In genomic region chr9:31097088-31098082, GRCm38 (mm10) we compare ENCODE assay signal across 14 mouse cellular contexts. TPM values are rescaled to one million over a fixed set of nuclear protein-coding genes. Genes with fewer than 3 reads are reported as not detected.
DNase-seq lines count a peak whose midpoint lies in the region; ATAC-seq and TF ChIP-seq lines count a peak whose summit lies in the region.
"Had no signal": no experiment of that assay in that cellular context is flagged by ENCODE, and none has a peak within 500 bp of the region (broad histone marks: within the 10 kb centered on the region; RNA-seq: fewer than 3 reads in every experiment).

No protein-coding gene starts in this region.

- H3K4me3 ChIP-seq in heart, embryonic 14.5 days (ENCODE audit: control insufficient read depth in 1 of 2, insufficient read depth in 1 of 2, low read depth in 1 of 2, low read length in 2 of 2), result no peak overlapping the region
- H3K4me3 ChIP-seq in midbrain, embryonic 13.5 days (replicated peaks), result no peak overlapping the region
- no peak overlapping the region for H3K4me3 ChIP-seq in midbrain, embryonic 15.5 days
- H3K4me3 ChIP-seq in stomach, postnatal 0 days (ENCODE audit: low read depth, low read length), result no peak overlapping the region
- H3K4me3 ChIP-seq: limb, embryonic 12.5 days; midbrain, embryonic 12.5 days; neural tube, embryonic 13.5 days; stomach, embryonic 15.5 days had no signal

- intact Hi-C loops in heart, postnatal 36 days (cut with DNase I), result no loop called here

- H3K27me3 ChIP-seq in heart, embryonic 14.5 days (ENCODE audit: control insufficient read depth, insufficient read depth, low read length), result no peaks in the 10 kb centered on the region
- H3K27me3 ChIP-seq in midbrain, embryonic 13.5 days, result no peaks in the 10 kb centered on the region
- no peaks in the 10 kb centered on the region for H3K27me3 ChIP-seq in midbrain, embryonic 15.5 days (replicated peaks)
- no peaks in the 10 kb centered on the region for H3K27me3 ChIP-seq in stomach, postnatal 0 days (ENCODE audit: control insufficient read depth, insufficient read depth, low read length)
- H3K27me3 ChIP-seq: limb, embryonic 12.5 days; midbrain, embryonic 12.5 days; neural tube, embryonic 13.5 days; stomach, embryonic 15.5 days had no signal

- no peak for TF ChIP-seq EP300 in stomach, postnatal 0 days (optimal IDR thresholded peaks at IDR 0.05)

- H3K4me2 ChIP-seq in heart, embryonic 14.5 days (ENCODE audit: low read length), result no peak overlapping the region
- no peak overlapping the region for H3K4me2 ChIP-seq in midbrain, embryonic 13.5 days (replicated peaks)
- no peak overlapping the region for H3K4me2 ChIP-seq in midbrain, embryonic 15.5 days
- H3K4me2 ChIP-seq in stomach, postnatal 0 days (replicated peaks; ENCODE audit: low read depth), result no peak overlapping the region
- H3K4me2 ChIP-seq: limb, embryonic 12.5 days; midbrain, embryonic 12.5 days; neural tube, embryonic 13.5 days; stomach, embryonic 15.5 days had no signal

- ATAC-seq in heart, embryonic 14.5 days (ENCODE audit: insufficient number of reproducible peaks, insufficient read depth, low FRiP score, low read depth), result peak; percentile 37; the same call in 1 of the 2 replicates
- 0 out of 2 replicates have a peak, but pooled peaks have one; percentile 27 for ATAC-seq in midbrain, embryonic 13.5 days
- no peak; the same call in 1 of the 2 replicates for ATAC-seq in midbrain, embryonic 15.5 days (replicated peaks)
- peak; percentile 64; the same call in 1 of the 2 replicates for ATAC-seq in stomach, postnatal 0 days (ENCODE audit: low FRiP score, low TSS enrichment)
- ATAC-seq: intestine, postnatal 0 days; Patski had no signal

- no peak for TF ChIP-seq CTCF in stomach, postnatal 0 days (IDR thresholded peaks at IDR 0.05; ENCODE audit: low read depth)

- no peaks in the 10 kb centered on the region for H3K9me3 ChIP-seq in heart, embryonic 14.5 days (ENCODE audit: control insufficient read depth, low read length)
- no peaks in the 10 kb centered on the region for H3K9me3 ChIP-seq in midbrain, embryonic 13.5 days
- H3K9me3 ChIP-seq in midbrain, embryonic 15.5 days, result no peaks in the 10 kb centered on the region
- no peaks in the 10 kb centered on the region for H3K9me3 ChIP-seq in stomach, postnatal 0 days (ENCODE audit: control insufficient read depth, low read length)
- H3K9me3 ChIP-seq: limb, embryonic 12.5 days; midbrain, embryonic 12.5 days; neural tube, embryonic 13.5 days; stomach, embryonic 15.5 days had no signal

- H3K4me1 ChIP-seq in heart, embryonic 14.5 days (ENCODE audit: control insufficient read depth in 2 of 2, insufficient read depth in 2 of 2, low read length in 2 of 2), result peaks cover 11 to 12% of the 10 kb centered on the region in 2 experiments
- no peaks in the 10 kb centered on the region for H3K4me1 ChIP-seq in midbrain, embryonic 13.5 days (replicated peaks)
- no peaks in the 10 kb centered on the region for H3K4me1 ChIP-seq in midbrain, embryonic 15.5 days
- no peaks in the 10 kb centered on the region for H3K4me1 ChIP-seq in stomach, postnatal 0 days (replicated peaks; ENCODE audit: control insufficient read depth, insufficient read depth)
- H3K4me1 ChIP-seq: limb, embryonic 12.5 days; midbrain, embryonic 12.5 days; stomach, embryonic 15.5 days had no signal

- H3K9ac ChIP-seq in heart, embryonic 14.5 days (ENCODE audit: low read length), result no peak overlapping the region
- no peak overlapping the region for H3K9ac ChIP-seq in midbrain, embryonic 13.5 days (replicated peaks)
- no peak overlapping the region for H3K9ac ChIP-seq in midbrain, embryonic 15.5 days
- H3K9ac ChIP-seq in stomach, postnatal 0 days (ENCODE audit: low read length), result no peak overlapping the region
- H3K9ac ChIP-seq: limb, embryonic 12.5 days; midbrain, embryonic 12.5 days; neural tube, embryonic 13.5 days; stomach, embryonic 15.5 days had no signal

- H3K36me3 ChIP-seq in heart, embryonic 14.5 days (ENCODE audit: control insufficient read depth, insufficient read depth, low read length), result no peaks in the 10 kb centered on the region
- H3K36me3 ChIP-seq in midbrain, embryonic 13.5 days, result no peaks in the 10 kb centered on the region
- H3K36me3 ChIP-seq in midbrain, embryonic 15.5 days (replicated peaks), result no peaks in the 10 kb centered on the region
- no peaks in the 10 kb centered on the region for H3K36me3 ChIP-seq in stomach, postnatal 0 days (ENCODE audit: control insufficient read depth, insufficient read depth, low read length)
- H3K36me3 ChIP-seq: limb, embryonic 12.5 days; midbrain, embryonic 12.5 days; neural tube, embryonic 13.5 days had no signal

- WGBS in heart, embryonic 14.5 days, result 50% methylated on average over 20 of the region's 20 CpGs
- 78% methylated on average over 20 of the region's 20 CpGs for WGBS in midbrain, embryonic 13.5 days
- WGBS in midbrain, embryonic 15.5 days, result 75% methylated on average over 20 of the region's 20 CpGs
- 72% methylated on average over 20 of the region's 20 CpGs for WGBS in stomach, postnatal 0 days

- no peak overlapping the region for H3K27ac ChIP-seq in heart, embryonic 14.5 days (replicated peaks in 1 of 2; ENCODE audit: control insufficient read depth in 1 of 2, insufficient read depth in 1 of 2, low read depth in 2 of 2, low read length in 2 of 2)
- no peak overlapping the region for H3K27ac ChIP-seq in midbrain, embryonic 13.5 days
- H3K27ac ChIP-seq in midbrain, embryonic 15.5 days, result no peak overlapping the region
- H3K27ac ChIP-seq in stomach, postnatal 0 days (replicated peaks), result no peak overlapping the region
- H3K27ac ChIP-seq: limb, embryonic 12.5 days; midbrain, embryonic 12.5 days; neural tube, embryonic 13.5 days; stomach, embryonic 15.5 days had no signal

- DNase-seq in heart, postnatal 36 days, result no peak
- peak; percentile 43 for DNase-seq in layer of hippocampus, adult 9-11 months
- DNase-seq in layer of hippocampus, adult 11-12 months (ENCODE audit: low spot score), result no peak
- no peak for DNase-seq in stomach, postnatal 0 days (ENCODE audit: low spot score)
- DNase-seq: kidney, postnatal 36 days had no signal

RNA-seq across cellular contexts. Expression of gene St14, which starts 34.3 kb away (rescaled TPM):
- polyA plus RNA-seq in heart, embryonic 14.5 days (2014; fragmentation: Nextera tagmentation; extraction: Ambion mirVana), result 0.58 and 0.85 TPM in 2 replicates
- total RNA-seq in heart, postnatal 36 days (2021), result under 1 TPM; 0.38 to 0.61 TPM
- polyA plus RNA-seq in midbrain, embryonic 13.5 days (2015; fragmentation: Nextera tagmentation; extraction: Ambion mirVana), result 0.50 and 0.57 TPM in 2 replicates
- 0.89 and 1.1 TPM in 2 replicates for polyA plus RNA-seq in midbrain, embryonic 15.5 days (2015; fragmentation: Nextera tagmentation; extraction: Ambion mirVana)
- polyA plus RNA-seq in stomach, postnatal 0 days (2015; fragmentation: Nextera tagmentation; extraction: Ambion mirVana), result 60.4 and 61.6 TPM in 2 replicates
- polyA plus RNA-seq: Patski had no signal

Comparison
In these comparisons a context has a peak if more than half of its experiments do, and no peak if none do; other contexts are left out.
1. RNA of gene St14, which starts 34.3 kb away (polyA plus RNA-seq): 60.4 to 61.6 TPM in stomach, postnatal 0 days; 0.89 to 1.1 TPM in midbrain, embryonic 15.5 days, 0.58 to 0.85 TPM in heart, embryonic 14.5 days and 0.50 to 0.57 TPM in midbrain, embryonic 13.5 days; every median in the first group is over 10 times any median in the second.